Mouse (Mus musculus) CD8-positive naive resting alpha-beta T cell, adult 57 days (primary cell): ENCODE measurements around the gene Ddx59. TPM values are rescaled to one million over a fixed set of nuclear protein-coding genes. Genes with fewer than 3 reads are reported as not detected.

Source experiments
- total RNA-seq: library from RNA; stranded (reverse); gene quantifications from one replicate; pipeline ENCODE4 v1.2.4, GENCODE M21; 2023

Ddx59 gene
- total RNA-seq: 10.7 TPM

DNA sequence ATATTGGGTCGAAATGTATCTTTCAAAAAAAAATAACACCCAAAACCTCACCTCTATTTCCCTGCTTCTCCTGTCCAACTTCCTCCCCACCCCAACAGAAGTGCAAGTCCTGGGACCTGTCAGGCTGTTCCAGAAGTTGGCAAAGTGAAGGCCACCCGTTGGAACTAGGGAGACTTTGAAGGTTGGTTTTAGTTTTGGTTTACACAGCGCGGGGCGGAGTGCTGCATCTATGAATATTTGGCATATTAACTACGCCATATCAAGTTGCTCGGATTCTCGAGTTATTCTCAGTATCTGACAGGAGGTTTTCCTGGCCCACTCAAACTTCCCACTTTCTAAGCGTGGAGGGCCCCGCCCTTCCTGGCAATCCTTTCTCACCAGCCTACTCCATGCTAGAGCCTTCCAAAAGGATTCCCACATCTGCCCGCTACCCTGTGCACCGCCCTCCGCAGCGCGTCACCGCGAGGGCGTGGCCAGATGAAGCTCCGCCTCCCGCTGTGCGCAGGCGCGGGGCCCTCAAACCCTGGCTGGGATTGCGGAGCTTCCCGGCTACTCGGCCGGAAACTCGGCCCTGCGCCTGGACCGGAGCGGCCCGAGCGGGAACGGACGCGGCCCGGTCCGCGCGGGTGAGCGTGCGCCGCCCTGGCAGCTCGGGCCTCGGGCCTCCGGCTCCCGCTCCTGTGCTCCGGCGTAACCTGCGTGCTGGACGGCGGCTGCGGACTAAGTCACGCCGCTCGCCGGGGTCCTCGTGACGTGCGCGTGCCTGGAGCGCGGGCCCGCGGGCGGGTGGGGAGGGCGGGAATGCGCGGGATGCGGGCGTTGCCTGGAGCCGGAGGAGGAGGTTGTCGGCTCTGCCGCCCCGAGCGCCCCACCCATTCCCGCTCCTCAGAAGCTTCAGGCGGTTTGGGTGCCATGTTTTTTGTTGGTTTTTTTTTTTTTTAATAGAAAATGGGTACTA lies at the start of gene Ddx59:
Ddx59 (plus strand) TSS at position 474 of the 958 bp plus-strand sequence.

GRCm38 (mm10) chr1:136466143-136466811 lies 51.2 kb downstream of the Ddx59 start, which contains the start of gene Kif14:
Kif14 (plus strand) TSS chr1:136466343.

Other genes with a start within 250 kb of the Ddx59 start
- not detected for gene Mroh3, start 202.4 kb upstream of the Ddx59 start, total RNA-seq
- gene Inava, start 181.0 kb upstream of the Ddx59 start, total RNA-seq: not detected
- not detected for gene Gpr25, start 154.4 kb upstream of the Ddx59 start, total RNA-seq
- gene Camsap2, start 69.2 kb upstream of the Ddx59 start, total RNA-seq: 36.4 TPM
- 0.34 TPM for gene Kif14, start 51.1 kb downstream of the Ddx59 start, total RNA-seq
- 31.7 TPM for gene Zfp281, start 209.6 kb downstream of the Ddx59 start, total RNA-seq